Mouse (Mus musculus) gastrocnemius, postnatal 10 days (tissue): Measurements from ENCODE around the gene Gadd45a. TPM values are rescaled to one million over a fixed set of nuclear protein-coding genes. Genes with fewer than 3 reads are reported as not detected.

ENCODE experiments used
- DNase-seq: peaks from one replicate; pipeline ENCODE4 v3.0.0; 2021; ENCODE audit warnings: mixed read lengths
- long read RNA-seq, 2 experiments: library from polyadenylated mRNA; stranded (forward); transcript quantifications; one replicate each; pipeline ENCODE4 v2.0.0; 2021
- total RNA-seq, 2 experiments: library from RNA; stranded (reverse); gene quantifications; 2 replicates each; pipeline ENCODE4 v1.2.3; 2021

Gene Gadd45a
- total RNA-seq, result 10 to 100 TPM; 43.1 to 82.0 TPM
- long read RNA-seq, experiment 1, transcript Gadd45a-201 (4 exons, 1,223 nt), result major isoform, 12 of 14 reads
- long read RNA-seq, experiment 1, partial matches to known transcripts, result 0 of 14 reads
- long read RNA-seq, experiment 1, other reads (novel, unspliced or antisense), result 1 of 14 reads
- long read RNA-seq, experiment 2, transcript Gadd45a-201 (4 exons, 1,223 nt), result major isoform, 24 of 25 reads
- long read RNA-seq, experiment 2, partial matches to known transcripts, result 0 of 25 reads
- long read RNA-seq, experiment 2, other reads (novel, unspliced or antisense), result 1 of 25 reads

GRCm38 (mm10) chr6:67036837-67037628 is at the start of gene Gadd45a:
Gene Gadd45a (minus strand): TSS chr6:67037457.
- DNase-seq, result peak; percentile 92

GRCm38 (mm10) chr6:67085850-67086437 is 48.7 kb upstream of the Gadd45a start:
- no peak for DNase-seq

- no peak for DNase-seq
Observed at GRCm38 (mm10) chr6:67084465-67084864, 47.2 kb upstream of the Gadd45a start.

- no peak for DNase-seq
Observed at GRCm38 (mm10) chr6:67081141-67081540, 43.9 kb upstream of the Gadd45a start.

- DNase-seq, result no peak
Observed at GRCm38 (mm10) chr6:67078076-67078475, 40.8 kb upstream of the Gadd45a start.

GRCm38 (mm10) chr6:67077477-67077876 is 40.2 kb upstream of the Gadd45a start:
- DNase-seq, result no peak

GRCm38 (mm10) chr6:67076348-67076747 is 39.1 kb upstream of the Gadd45a start:
- no peak for DNase-seq

- DNase-seq, result no peak
Observed at GRCm38 (mm10) chr6:67074868-67075267, 37.6 kb upstream of the Gadd45a start.

- DNase-seq, result no peak
Observed at GRCm38 (mm10) chr6:67073929-67074328, 36.7 kb upstream of the Gadd45a start.

GRCm38 (mm10) chr6:67073446-67073845 is 36.2 kb upstream of the Gadd45a start:
- no peak for DNase-seq

GRCm38 (mm10) chr6:67071615-67072014 is 34.4 kb upstream of the Gadd45a start:
- no peak for DNase-seq

- DNase-seq, result no peak
Observed at GRCm38 (mm10) chr6:67069800-67070315, 32.6 kb upstream of the Gadd45a start.

GRCm38 (mm10) chr6:67069219-67069762 is 32.0 kb upstream of the Gadd45a start:
- DNase-seq, result no peak

GRCm38 (mm10) chr6:67060057-67060456 is 22.8 kb upstream of the Gadd45a start:
- DNase-seq, result no peak

- DNase-seq, result no peak
Observed at GRCm38 (mm10) chr6:67057991-67058696, 20.9 kb upstream of the Gadd45a start.

GRCm38 (mm10) chr6:67057574-67057973 is 20.3 kb upstream of the Gadd45a start:
- no peak for DNase-seq

GRCm38 (mm10) chr6:67056889-67057564 is 19.8 kb upstream of the Gadd45a start:
- DNase-seq, result no peak

GRCm38 (mm10) chr6:67056108-67056888 is 19.0 kb upstream of the Gadd45a start:
- no peak for DNase-seq

- no peak for DNase-seq
Observed at GRCm38 (mm10) chr6:67050063-67050462, 12.8 kb upstream of the Gadd45a start.

GRCm38 (mm10) chr6:67049695-67050038 is 12.4 kb upstream of the Gadd45a start:
- DNase-seq, result no peak
